Mouse (Mus musculus): ENCODE data around the gene Nt5c.

The Nt5c gene

DNA sequence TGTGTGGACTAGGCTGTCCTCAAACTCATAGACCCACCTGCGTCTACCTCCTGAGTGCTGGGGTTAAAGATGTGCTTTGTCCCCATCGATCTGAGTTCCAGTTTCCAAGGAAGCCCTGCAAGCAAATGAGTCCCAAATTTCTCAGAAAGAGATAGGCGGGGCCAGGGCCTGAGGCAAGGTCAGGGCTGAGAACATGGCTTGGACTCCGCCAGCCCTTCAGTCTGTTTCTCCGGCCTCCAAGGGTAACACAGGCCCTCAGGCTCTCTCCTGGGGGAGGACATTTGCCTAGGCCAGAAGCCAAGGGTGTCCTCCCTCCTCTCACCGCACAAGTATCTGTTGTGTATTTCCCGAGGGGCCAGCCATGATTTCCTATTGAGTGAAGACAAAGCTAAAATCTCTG, 19.5 kb downstream of the Nt5c start:
- in situ Hi-C loops (cut with MboI, MseI), result loop anchor here (5.0 to 25.0 kb wide), 3 partner anchors 40 to 1110 kb away; no protein-coding TSS in a partner anchor

DNA sequence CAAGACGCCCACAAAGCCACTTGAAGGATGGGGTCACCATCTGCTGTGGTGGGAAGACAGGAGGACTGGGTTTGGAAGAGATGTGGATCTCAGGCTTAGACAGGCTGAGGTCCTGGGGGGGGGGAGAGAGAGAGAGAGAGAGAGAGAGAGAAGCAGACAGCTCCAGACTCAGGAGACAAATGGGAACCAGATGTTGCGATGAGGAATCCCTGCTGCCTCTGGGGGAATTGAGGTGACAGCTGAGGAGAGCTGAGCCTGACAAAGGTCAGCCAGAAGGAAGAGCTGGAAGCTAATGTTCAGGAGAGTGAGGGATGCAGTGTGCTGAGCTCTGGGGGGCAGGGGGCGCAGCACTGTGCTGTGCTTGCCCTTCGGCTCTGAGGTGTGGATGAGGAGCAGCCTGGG, 24.4 kb downstream of the Nt5c start:
- in situ Hi-C loops (cut with MboI, MseI), result loop anchor here (25.0 kb wide), 1 partner anchor 1105 kb away; no protein-coding TSS in a partner anchor

DNA sequence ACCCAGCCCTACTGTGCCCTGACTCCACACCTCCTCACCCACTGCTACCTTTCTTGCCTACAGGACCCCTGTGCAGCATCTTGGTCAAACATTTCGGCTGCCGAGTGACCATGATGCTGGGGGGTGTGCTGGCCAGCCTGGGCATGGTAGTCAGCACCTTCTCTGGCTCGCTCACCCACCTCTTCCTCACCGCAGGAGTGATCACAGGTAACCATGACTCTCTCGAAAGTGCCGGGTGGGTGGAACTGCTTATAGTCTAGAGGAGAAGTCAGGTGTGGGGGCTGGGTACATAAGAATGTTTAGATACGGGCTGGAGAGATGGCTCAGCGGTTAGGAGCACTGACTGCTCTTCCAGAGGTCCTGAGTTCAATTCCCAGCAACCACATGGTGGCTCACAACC, 26.8 kb downstream of the Nt5c start:
- in situ Hi-C loops (cut with MboI, MseI), result loop anchor here (25.0 kb wide), 1 partner anchor 1103 kb away; no protein-coding TSS in a partner anchor

DNA sequence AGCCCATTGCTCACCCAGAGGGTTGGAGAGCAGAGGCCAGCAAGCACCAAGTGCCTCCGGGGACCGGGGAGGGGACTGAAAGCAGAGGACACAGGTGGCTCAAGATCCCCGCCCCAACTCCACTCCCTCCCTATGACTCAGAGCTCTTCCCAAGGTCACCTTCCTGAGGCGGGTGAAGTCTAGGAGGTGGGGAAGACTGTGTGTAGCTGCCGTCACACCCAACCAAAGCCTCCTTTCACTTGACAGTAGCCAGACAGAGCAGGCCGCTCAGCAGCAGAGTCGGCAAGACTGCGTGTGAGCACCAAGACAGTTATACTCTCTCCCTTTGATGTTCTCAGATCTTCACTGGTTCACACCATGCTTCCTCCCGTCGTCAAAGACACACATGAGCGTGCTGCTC, 28.3 kb downstream of the Nt5c start:
- in situ Hi-C loops (cut with MboI, MseI), result loop anchor here (25.0 kb wide), 1 partner anchor 1101 kb away; no protein-coding TSS in a partner anchor

DNA sequence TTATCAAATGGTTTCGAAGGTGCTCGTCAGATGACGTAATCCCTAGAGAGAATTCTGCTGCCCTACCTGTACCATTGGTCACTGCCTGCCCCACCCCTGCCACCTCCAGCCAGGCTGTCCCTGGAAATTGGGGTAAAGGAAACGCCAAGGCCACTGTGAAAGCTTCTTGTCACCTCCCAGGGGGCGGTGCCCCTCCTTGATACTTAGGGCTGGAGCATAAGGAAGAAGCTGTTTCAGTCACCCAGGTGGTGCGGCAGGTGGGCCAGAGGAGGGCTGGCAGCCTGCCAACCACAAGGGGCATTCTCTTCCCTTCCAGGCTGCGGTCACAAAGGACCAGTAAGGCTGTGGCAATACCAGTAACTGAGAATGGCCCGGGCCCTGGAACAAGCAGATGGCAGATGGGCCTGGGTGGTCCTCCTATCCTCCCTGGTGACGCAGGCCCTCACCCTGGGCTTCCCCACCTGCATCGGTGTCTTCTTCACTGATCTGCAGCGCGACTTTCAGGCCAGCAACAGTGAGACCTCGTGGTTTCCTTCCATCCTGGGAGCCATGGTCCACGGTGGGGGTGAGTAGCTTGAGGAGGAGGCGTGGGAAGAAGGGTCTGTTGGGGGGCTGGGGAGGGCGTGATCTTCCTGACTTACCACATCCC, 29.3 kb downstream of the Nt5c start, which contains the start of gene Slc16a5:
Gene Slc16a5, plus strand, starts transcription at position 232 of the 649 bp plus-strand sequence.
- in situ Hi-C loops (cut with MboI, MseI), result loop anchor here (25.0 kb wide), 1 partner anchor 1100 kb away; no protein-coding TSS in a partner anchor

DNA sequence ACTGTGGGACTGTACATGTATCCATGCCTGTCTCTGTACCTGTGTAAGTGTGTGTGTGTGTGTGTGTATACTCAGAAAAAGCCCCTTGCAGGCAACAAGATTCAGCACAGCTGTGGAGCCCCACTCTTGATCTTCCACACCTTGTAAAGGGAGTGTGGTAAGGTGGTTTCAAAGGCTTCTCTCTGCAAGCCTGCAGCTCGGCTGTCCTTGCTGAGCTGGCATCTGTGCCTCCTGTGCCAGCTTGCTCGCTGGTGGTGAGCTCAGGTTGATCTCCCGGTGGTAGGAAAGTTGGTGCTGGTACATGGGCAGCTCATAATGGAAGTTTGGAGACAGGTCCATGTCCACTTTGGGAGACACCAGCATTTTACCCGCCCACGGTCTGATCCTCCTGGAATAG, 29.8 kb downstream of the Nt5c start:
- in situ Hi-C loops (cut with MboI, MseI), result loop anchor here (25.0 kb wide), 1 partner anchor 1100 kb away; no protein-coding TSS in a partner anchor

DNA sequence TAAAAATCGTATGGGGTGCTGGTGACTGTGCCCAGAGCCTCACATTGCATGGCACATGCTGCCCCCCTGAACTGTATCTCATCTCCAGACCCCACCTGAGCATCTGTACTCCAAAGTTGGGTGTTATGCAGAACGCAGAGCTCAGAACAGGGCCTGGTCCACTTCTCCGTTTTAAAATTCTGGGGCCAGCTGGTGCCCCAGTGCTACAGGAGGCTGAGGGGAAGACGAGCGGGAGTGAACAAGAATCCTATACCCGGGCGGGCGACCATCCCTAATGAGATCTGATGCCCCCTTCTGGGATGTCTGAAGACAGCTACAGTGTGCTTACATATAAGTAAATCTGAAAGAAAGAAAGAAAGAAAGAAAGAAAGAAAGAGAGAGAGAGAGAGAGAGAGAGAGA, 30.7 kb downstream of the Nt5c start:
- in situ Hi-C loops (cut with MboI, MseI), result loop anchor here (25.0 kb wide), 1 partner anchor 1099 kb away; no protein-coding TSS in a partner anchor

DNA sequence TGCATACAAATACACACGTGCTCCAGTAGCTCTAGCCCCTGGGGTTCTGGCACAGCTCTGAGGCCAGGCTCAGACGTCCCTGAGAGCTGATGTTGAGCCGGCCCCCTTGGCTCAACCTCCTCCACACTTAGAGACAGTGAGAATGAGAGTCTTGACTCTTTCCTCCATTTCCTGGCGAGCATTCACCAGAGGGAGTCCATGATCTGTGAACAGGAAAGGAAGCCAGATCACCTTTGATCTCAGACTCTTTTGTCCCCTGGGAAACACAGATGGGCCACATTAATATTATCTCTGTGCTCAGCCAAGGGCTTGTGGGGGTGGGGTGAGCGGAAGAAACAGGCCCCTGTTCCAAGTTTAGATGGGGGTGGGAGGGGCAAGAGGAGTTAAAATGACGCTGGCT, 34.3 kb downstream of the Nt5c start:
- in situ Hi-C loops (cut with MboI, MseI), result loop anchor here (10.0 to 25.0 kb wide), 2 partner anchors 1095 to 1537 kb away; no protein-coding TSS in a partner anchor

DNA sequence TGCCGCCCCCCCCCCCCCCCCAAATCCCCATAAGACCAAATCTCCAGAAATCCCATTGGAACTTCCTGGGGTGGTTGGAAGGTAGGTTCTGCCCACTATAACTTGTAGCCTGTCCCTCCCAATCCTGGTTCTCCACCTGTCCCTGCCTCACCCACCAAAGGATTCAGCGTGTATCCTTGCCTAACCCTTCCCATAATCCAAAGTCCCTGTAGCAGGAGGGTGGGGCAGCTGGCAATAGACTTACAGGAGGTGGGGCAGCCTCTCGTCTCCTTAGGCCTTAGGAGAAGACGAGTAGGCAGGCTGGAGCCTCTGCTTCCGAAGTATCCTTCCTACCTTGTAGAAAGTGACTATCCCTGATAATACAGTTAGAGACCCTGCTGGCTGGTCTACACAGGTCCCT, 35.5 kb downstream of the Nt5c start:
- in situ Hi-C loops (cut with MboI, MseI), result loop anchor here (10.0 to 25.0 kb wide), 2 partner anchors 1094 to 1539 kb away; no protein-coding TSS in a partner anchor

DNA sequence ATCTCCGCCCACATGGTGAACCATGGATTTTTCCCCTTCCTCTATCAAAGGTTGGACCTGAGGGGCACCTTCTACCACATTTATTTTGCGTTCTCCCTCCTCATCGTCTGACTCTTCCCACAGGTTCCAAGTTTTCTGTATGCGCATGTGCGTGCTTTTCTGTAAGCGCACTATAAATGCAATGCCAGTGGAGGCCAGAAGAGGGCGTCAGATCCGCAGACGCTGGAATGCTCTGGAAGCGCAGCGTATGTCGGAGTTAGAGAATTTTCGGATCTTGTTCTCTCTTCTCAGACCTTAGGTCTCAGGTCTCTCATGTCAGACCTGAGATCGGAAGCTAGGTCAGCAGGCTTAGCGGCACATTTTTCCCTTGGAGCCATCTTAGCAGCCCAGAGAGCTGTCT, 36.0 kb downstream of the Nt5c start:
- in situ Hi-C loops (cut with MboI, MseI), result loop anchor here (10.0 to 25.0 kb wide), 2 partner anchors 1093 to 1539 kb away; no protein-coding TSS in a partner anchor

DNA sequence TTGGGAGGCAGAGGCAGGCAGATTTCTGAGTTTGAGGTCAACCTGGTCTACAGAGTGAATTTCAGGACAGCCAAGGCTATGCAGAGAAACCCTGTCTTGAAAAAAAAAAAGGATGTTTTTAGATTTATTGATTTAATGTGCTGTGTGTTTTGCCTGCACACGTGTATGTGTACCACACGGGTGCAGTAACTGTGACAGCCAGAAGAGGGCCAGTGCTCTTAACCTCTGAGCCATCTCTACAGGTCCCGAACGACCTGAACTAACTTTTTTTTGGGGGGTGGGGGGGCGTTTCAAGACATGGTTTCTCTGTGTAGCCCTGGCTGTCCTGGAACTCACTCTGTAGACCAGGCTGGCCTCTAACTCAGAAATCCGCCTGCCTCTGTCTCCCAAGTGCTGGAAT, 36.8 kb downstream of the Nt5c start:
- in situ Hi-C loops (cut with MboI, MseI), result loop anchor here (10.0 to 25.0 kb wide), 2 partner anchors 1093 to 1540 kb away; no protein-coding TSS in a partner anchor

DNA sequence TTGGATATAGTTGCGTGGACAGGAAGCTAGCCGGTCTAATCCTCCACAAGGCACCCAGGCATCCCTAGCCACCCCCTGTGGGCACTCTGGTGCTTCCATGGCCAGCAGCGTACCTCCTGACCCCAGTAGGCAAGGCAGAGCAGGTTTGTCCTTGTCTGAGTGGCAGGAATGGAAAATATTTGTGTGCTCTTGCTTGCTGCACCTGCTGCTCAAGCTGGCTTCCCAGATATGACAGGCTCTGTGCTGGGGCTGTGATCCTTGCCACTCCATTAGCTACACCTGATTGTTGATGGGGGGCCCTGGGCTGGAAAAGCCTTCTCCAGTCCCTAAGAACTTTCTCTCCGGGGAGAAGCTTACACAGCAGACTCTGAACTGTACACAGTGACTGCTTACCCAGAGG, 38.4 kb downstream of the Nt5c start:
- in situ Hi-C loops (cut with MboI, MseI), result loop anchor here (10.0 to 25.0 kb wide), 2 partner anchors 1091 to 1541 kb away; no protein-coding TSS in a partner anchor

DNA sequence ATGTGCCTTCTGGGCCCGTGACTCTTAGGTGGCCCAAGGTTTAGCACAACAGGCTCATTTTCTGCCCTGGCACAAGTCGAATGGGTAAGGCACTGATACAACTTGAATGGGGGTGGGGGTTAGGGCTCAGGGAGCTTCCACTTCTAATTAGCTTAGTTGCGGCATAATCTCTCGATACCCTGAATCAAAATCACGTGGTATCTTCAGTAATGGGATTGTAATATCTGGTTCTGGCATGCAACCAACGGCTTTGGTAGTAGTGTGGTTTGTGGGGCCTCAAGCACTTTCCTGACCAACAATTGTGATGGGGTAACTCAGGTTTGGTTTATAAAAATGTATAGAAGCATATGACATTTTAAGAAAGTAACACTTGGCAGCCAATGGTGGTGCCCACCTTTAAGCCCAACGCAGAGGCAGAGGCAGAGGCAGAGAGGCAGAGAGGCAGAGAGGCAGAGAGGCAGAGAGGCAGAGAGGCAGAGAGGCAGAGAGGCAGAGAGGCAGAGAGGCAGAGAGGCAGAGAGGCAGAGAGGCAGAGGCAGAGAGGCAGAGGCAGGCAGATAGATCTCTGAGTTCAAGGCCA, 39.3 kb downstream of the Nt5c start:
- in situ Hi-C loops (cut with MboI, MseI), result loop anchor here (10.0 to 25.0 kb wide), 2 partner anchors 1090 to 1542 kb away; no protein-coding TSS in a partner anchor

DNA sequence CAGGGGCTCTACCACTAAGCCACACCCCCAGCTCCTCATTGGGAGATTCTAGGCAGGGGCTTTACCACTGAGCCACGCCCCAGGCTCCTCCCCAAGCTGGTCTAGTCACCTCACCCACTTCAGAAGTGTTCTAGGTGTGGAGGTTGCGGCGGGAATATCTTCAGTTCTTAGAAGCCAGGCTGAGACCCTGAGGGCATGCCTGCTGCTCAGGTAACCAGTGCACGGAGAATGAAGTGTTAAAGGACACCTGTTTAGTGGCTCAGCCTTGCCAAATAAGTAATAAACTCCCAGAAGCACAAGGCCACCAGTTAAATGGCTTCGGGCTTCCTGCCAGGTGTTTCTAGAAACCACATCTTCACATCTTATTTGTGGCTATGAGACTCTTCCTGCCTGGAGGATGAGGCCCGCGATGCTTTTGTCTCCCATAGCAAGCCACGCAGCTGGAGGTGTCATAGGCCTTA, 39.9 kb downstream of the Nt5c start:
- in situ Hi-C loops (cut with MboI, MseI), result loop anchor here (10.0 to 25.0 kb wide), 2 partner anchors 1090 to 1543 kb away; no protein-coding TSS in a partner anchor

DNA sequence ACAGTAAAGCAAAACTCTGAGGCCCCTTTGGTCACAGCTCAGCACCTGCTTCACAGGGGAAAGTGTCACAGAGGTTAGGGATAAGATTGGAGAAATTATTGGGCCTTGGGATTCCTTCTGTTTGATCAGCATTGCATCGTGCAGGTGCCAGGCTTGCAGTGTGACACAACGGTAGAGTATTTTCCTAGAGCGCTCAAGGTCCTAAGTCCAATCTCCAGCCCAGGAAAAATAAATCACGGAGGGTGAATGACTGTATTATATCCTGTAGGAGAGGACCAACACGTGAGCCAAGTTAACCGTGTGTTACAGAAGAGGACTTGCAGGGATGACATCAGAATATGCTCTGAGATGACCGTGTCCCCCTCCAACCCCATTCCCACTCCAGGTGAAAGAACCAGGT, 41.5 kb downstream of the Nt5c start:
- in situ Hi-C loops (cut with MboI, MseI), result loop anchor here (10.0 to 25.0 kb wide), 2 partner anchors 1088 to 1545 kb away; no protein-coding TSS in a partner anchor

DNA sequence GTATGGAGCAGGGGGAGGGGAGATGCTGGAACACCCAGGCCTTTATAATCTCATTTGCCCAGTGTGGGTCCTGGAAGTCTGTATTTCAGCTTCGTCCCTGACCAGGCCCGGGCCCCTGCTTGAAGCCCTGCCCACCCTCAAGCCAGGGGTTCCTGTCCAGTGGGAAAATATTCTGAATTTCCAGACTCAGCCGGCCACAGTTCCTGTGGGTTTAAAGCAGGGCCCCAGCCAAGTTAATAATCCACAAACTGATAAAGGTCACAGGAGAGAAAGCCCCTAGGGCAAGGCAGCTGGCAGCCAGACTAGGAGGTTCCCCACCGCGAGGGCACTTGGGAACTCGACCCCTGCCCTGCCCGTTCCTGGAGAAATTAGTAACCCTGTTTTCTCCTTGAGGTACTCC, 42.7 kb downstream of the Nt5c start:
- in situ Hi-C loops (cut with MboI, MseI), result no loop called here

DNA sequence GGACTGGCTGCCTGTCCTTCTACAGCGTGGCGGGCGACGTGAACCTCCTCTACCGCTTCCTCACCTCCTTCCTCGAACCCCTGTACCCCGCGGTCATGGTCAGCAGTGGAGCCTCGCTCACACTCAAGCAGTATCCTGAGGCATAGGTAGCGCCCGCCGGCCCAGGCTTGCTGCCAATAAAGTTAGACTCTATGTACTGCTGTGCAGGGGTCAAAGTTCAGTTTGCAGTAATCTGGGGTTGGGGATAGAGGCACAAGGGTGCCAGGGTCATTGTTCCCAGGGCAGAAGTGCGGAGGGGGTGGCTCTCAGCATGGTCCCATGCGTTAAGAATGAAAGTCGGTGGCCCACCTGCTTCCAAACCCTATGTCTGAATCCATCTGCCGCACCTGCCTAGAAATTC, 43.6 kb downstream of the Nt5c start:
- in situ Hi-C loops (cut with MboI, MseI), result no loop called here

DNA sequence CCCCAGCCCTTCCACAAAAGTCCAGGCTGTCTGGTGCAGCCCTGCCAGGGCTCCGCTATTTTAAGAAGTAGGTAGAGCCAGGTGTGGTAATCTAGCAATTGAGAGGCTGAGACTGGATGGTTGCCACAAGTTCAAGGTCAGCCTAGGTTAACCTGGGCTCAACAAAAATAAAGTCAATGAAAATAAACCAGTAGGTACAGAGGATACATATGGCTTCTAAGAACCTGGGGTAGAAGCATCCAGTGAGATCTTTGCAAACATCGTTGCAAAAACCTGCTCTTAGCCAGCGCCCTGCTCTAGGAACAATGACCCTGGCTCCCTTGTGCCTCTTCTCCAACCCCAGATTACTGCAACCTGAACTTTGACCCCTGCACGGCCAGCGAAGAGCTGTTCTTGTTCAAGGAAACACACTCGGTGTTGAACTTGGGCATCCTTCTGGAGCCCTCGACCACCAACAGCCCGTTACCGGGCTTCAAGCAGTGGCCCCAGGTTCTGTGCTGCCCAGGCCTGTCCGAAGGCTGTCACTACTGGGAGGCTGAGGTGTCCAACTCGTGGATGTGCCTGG, 44.3 kb downstream of the Nt5c start:
- in situ Hi-C loops (cut with MboI, MseI), result no loop called here

DNA sequence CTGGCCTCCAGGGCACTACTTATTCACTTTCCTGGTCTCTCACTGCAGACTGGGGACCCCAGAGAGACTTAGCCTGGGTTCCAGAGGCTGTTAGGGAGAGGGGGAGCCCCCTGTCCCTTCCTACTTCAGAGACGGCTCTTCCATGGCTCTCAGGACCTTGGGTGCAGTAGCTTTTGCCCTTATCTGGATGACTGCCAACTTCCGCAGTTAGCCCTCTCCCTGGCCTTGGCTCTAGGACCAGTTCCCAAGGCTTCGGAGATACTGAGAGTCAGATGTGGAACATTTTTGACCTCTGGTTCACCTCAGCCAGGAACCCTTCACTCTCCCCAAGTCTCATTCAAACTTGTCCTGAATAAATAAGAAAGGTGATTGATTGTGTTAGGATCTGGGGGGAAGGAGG, 44.8 kb downstream of the Nt5c start:
- in situ Hi-C loops (cut with MboI, MseI), result no loop called here

DNA sequence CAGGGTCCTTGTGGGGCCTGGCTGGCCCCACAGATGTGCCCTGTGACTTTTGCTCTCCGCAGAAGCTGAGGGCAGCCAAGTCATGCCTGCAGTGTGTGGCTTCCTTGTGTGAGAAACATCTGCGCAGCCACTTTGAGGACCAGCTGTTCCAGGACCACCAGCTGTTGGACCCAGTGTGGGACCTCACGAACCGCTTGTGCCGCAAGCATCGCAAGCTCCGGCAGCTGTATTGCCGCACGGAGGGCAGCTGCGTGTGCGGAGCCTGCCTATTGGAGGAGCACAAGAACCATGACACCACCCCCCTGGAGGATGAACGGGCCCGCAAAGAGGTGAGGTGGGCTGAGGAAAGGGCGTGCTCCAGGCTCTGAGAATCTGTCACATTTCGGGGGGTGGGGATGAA, 50.2 kb downstream of the Nt5c start:
- in situ Hi-C loops (cut with MboI, MseI), result no loop called here
